Mouse (Mus musculus) heart, postnatal 0 days (tissue): ENCODE results near the gene Aox1. TPM values are rescaled to one million over a fixed set of nuclear protein-coding genes. Genes with fewer than 3 reads are reported as not detected.
A peak's percentile ranks its signal among the peaks of the same experiment; 100 is the strongest.
"Not testable (repeated sequence)": the region's sequence is repeated elsewhere in the genome, so short reads cannot be mapped to it uniquely, and the experiment has no call there.

Source experiments
- ATAC-seq: fragments of 200-750 bp; cut with Nextera tagmentation; 2 replicates; pipeline ENCODE4 v1.8.0; 2017; ENCODE audit warnings: low read depth, moderate number of reproducible peaks, moderate library complexity; ENCODE audit not compliant: insufficient read depth
- DNase-seq: peaks from one replicate; pipeline ENCODE4 v3.0.0-alpha.2; 2016; ENCODE audit warnings: low spot score
- H3K27ac ChIP-seq: fragments of 300-500 bp; sonication (generic); 2 replicates; pipeline ENCODE4 v1.5.1; 2014; ENCODE audit warnings: low read depth, mild to moderate bottlenecking
- H3K27me3 ChIP-seq: fragments of 300-500 bp; sonication (generic); 2 replicates; pipeline ENCODE4 v1.6.1; 2014; ENCODE audit warnings: low read length, mixed read lengths; ENCODE audit not compliant: control insufficient read depth, insufficient read depth
- H3K36me3 ChIP-seq: fragments of 300-500 bp; sonication (generic); replicated peaks from 2 replicates; pipeline ENCODE4 v1.6.1; 2014; ENCODE audit warnings: low read length, mixed read lengths; ENCODE audit not compliant: control insufficient read depth, insufficient read depth
- H3K4me1 ChIP-seq: fragments of 300-500 bp; sonication (generic); 2 replicates; pipeline ENCODE4 v1.6.1; 2014; ENCODE audit warnings: antibody characterized with exemption; ENCODE audit not compliant: control insufficient read depth, insufficient read depth
- H3K4me2 ChIP-seq: fragments of 300-500 bp; sonication (generic); 2 replicates; pipeline ENCODE4 v1.6.1; 2014; ENCODE audit warnings: low read depth, mild to moderate bottlenecking, low read length, moderate library complexity
- H3K4me3 ChIP-seq: fragments of 300-500 bp; sonication (generic); 2 replicates; pipeline ENCODE4 v1.5.1; 2014; ENCODE audit warnings: low read depth, low read length
- H3K9ac ChIP-seq: fragments of 300-500 bp; sonication (generic); replicated peaks from 2 replicates; pipeline ENCODE4 v1.6.1; 2014; ENCODE audit warnings: low read depth, low read length, mixed read lengths
- H3K9me3 ChIP-seq: fragments of 300-500 bp; sonication (generic); replicated peaks from 2 replicates; pipeline ENCODE4 v1.6.1; 2016; ENCODE audit warnings: low read length; ENCODE audit not compliant: control insufficient read depth
- CTCF ChIP-seq: IDR thresholded peaks from 2 replicates; pipeline ENCODE4 v1.5.1; 2016; ENCODE audit warnings: antibody characterized with exemption, control low read depth, low read depth
- EP300 ChIP-seq: IDR thresholded peaks from 2 replicates; pipeline ENCODE4 v1.6.1; 2016; ENCODE audit warnings: antibody characterized with exemption, low read depth
- WGBS: fragments of 180-500 bp; shearing (Covaris S2); extraction: QIAGEN DNeasy Blood & Tissue Kit; methylation state at CpG from one replicate; pipeline ENCODE4 v1.1.7; 2014; 5-methylcytosine and 5-hydroxymethylcytosine counted together
- polyA plus RNA-seq: library from polyadenylated mRNA; unstranded; fragments of >200 nt; fragmentation: Nextera tagmentation; extraction: Ambion mirVana; gene quantifications from 2 replicates; pipeline ENCODE4 v1.2.1, GENCODE M21; 2015
- total RNA-seq: library from RNA; depleted of rRNA; stranded (reverse); fragments of >200 nt; gene quantifications from 2 replicates; pipeline ENCODE4 v1.2.3, GENCODE M21; 2014; ENCODE audit warnings: low replicate concordance

The Aox1 gene
- total and polyA plus RNA-seq, 2 experiments from 2014 or later, result 1.1 to 2.4 TPM

- DNase-seq, result peak; percentile 15
- H3K9ac ChIP-seq, result no peak overlapping the region
- peak overlapping the region; percentile 83 for H3K27ac ChIP-seq
- WGBS, result 60% methylated on average over 10 of the region's 10 CpGs
- ATAC-seq, result no peak
- H3K4me2 ChIP-seq, result peak overlapping the region; percentile 78; the same call in 1 of the 2 replicates
- H3K4me3 ChIP-seq, result 0 out of 2 replicates have a peak overlapping the region, but pooled peaks have one; percentile 48
- peak; percentile 73 for TF ChIP-seq CTCF
- TF ChIP-seq EP300, result no peak
- no peaks in the 10 kb centered on the region for H3K9me3 ChIP-seq
- no peaks in the 10 kb centered on the region for H3K36me3 ChIP-seq
- peaks cover 30% of the 10 kb centered on the region for H3K4me1 ChIP-seq
- H3K27me3 ChIP-seq, result 0 out of 2 replicates have a peak, but pooled peaks cover 3% of the 10 kb centered on the region
Measured at GRCm38 (mm10) chr1:58031160-58031769, 1.5 kb downstream of the Aox1 start.

GRCm38 (mm10) chr1:58037306-58037705 is 7.6 kb downstream of the Aox1 start:
- ATAC-seq, H3K4me3 ChIP-seq, H3K9ac ChIP-seq, H3K4me1 ChIP-seq, DNase-seq, H3K4me2 ChIP-seq, H3K36me3 ChIP-seq, H3K27me3 ChIP-seq, H3K9me3 ChIP-seq, H3K27ac ChIP-seq: not testable (repeated sequence)
- WGBS, result 90% methylated on average over 9 of the region's 9 CpGs

- 62% methylated on average over 3 of the region's 3 CpGs for WGBS
- Histone ChIP-seq H3K36me3 (no peaks in the 10 kb centered on the region), H3K27ac (no peak overlapping the region), H3K4me2 (no peak overlapping the region), H3K9ac (no peak overlapping the region), H3K27me3 (no peaks in the 10 kb centered on the region), H3K4me1 (no peaks in the 10 kb centered on the region), H3K9me3 (no peaks in the 10 kb centered on the region), H3K4me3 (no peak overlapping the region)
- TF ChIP-seq CTCF (no peak), EP300 (no peak)
- ATAC-seq, result no peak
- DNase-seq, result no peak
Measured at GRCm38 (mm10) chr1:58045076-58045475, 15.3 kb downstream of the Aox1 start.

GRCm38 (mm10) chr1:58045546-58045945 is 15.8 kb downstream of the Aox1 start:
- Histone ChIP-seq H3K36me3 (no peaks in the 10 kb centered on the region), H3K27me3 (no peaks in the 10 kb centered on the region), H3K27ac (no peak overlapping the region), H3K9ac (no peak overlapping the region), H3K4me3 (no peak overlapping the region), H3K9me3 (no peaks in the 10 kb centered on the region), H3K4me2 (no peak overlapping the region), H3K4me1 (no peaks in the 10 kb centered on the region)
- TF ChIP-seq EP300 (no peak), CTCF (no peak)
- 67% methylated on average over 5 of the region's 5 CpGs for WGBS
- no peak for DNase-seq
- no peak for ATAC-seq

- no peak overlapping the region for H3K9ac ChIP-seq
- no peaks in the 10 kb centered on the region for H3K36me3 ChIP-seq
- no peak for DNase-seq
- H3K4me2 ChIP-seq, result no peak overlapping the region
- H3K9me3 ChIP-seq, result no peaks in the 10 kb centered on the region
- H3K27ac ChIP-seq, result no peak overlapping the region
- H3K27me3 ChIP-seq, result no peaks in the 10 kb centered on the region
- TF ChIP-seq EP300, result no peak
- TF ChIP-seq CTCF, result no peak
- no peaks in the 10 kb centered on the region for H3K4me1 ChIP-seq
- WGBS, result 70% methylated on average over 3 of the region's 3 CpGs
- ATAC-seq, result no peak
- no peak overlapping the region for H3K4me3 ChIP-seq
Measured at GRCm38 (mm10) chr1:58046721-58047290, 17.1 kb downstream of the Aox1 start.

GRCm38 (mm10) chr1:58049126-58049525 is 19.4 kb downstream of the Aox1 start:
- no peak for DNase-seq
- Histone ChIP-seq H3K27me3 (no peaks in the 10 kb centered on the region), H3K4me3 (no peak overlapping the region), H3K9ac (no peak overlapping the region), H3K36me3 (no peaks in the 10 kb centered on the region), H3K4me2 (no peak overlapping the region), H3K27ac (no peak overlapping the region), H3K4me1 (no peaks in the 10 kb centered on the region), H3K9me3 (no peaks in the 10 kb centered on the region)
- WGBS, result 87% methylated on average over 5 of the region's 5 CpGs
- ATAC-seq, result no peak
- TF ChIP-seq CTCF (no peak), EP300 (no peak)
